Mouse (Mus musculus) intestine, embryonic 16.5 days (tissue): ENCODE measurements around the gene Lsm7. TPM values are rescaled to one million over a fixed set of nuclear protein-coding genes. Genes with fewer than 3 reads are reported as not detected.

Source experiments
- ATAC-seq: fragments of 200-750 bp; cut with Nextera tagmentation; 2 replicates; pipeline ENCODE4 v1.8.0; 2017; ENCODE audit warnings: moderate TSS enrichment, moderate library complexity
- H3K27ac ChIP-seq: fragments of 300-500 bp; sonication (generic); 2 replicates; pipeline ENCODE4 v1.5.1; 2014; ENCODE audit warnings: mild to moderate bottlenecking, low read length
- H3K27me3 ChIP-seq: fragments of 300-500 bp; sonication (generic); replicated peaks from 2 replicates; pipeline ENCODE4 v1.6.1; 2014; ENCODE audit warnings: low read length, control low read depth, mixed read lengths; ENCODE audit not compliant: control insufficient read depth, insufficient read depth
- H3K36me3 ChIP-seq: fragments of 300-500 bp; sonication (generic); 2 replicates; pipeline ENCODE4 v1.6.1; 2014; ENCODE audit warnings: low read length, control low read depth; ENCODE audit not compliant: control insufficient read depth, insufficient read depth
- H3K4me1 ChIP-seq: fragments of 300-500 bp; sonication (generic); 2 replicates; pipeline ENCODE4 v1.6.1; 2014; ENCODE audit warnings: low read length, control low read depth, mixed read lengths; ENCODE audit not compliant: control insufficient read depth, insufficient read depth
- H3K4me2 ChIP-seq: fragments of 300-500 bp; sonication (generic); 2 replicates; pipeline ENCODE4 v1.6.1; 2014; ENCODE audit warnings: low read depth, low read length, control low read depth
- H3K4me3 ChIP-seq: fragments of 300-500 bp; sonication (generic); 2 replicates; pipeline ENCODE4 v1.5.1; 2014; ENCODE audit warnings: mild to moderate bottlenecking, low read length
- H3K9ac ChIP-seq: fragments of 300-500 bp; sonication (generic); 2 replicates; pipeline ENCODE4 v1.6.1; 2014; ENCODE audit warnings: low read depth, low read length
- H3K9me3 ChIP-seq: fragments of 300-500 bp; sonication (generic); 2 replicates; pipeline ENCODE4 v1.6.1; 2016; ENCODE audit warnings: low read length, control low read depth; ENCODE audit not compliant: control insufficient read depth
- WGBS: fragments of 180-500 bp; shearing (Covaris S2); extraction: QIAGEN DNeasy Blood & Tissue Kit; methylation state at CpG from one replicate; pipeline ENCODE4 v1.1.7; 2014; 5-methylcytosine and 5-hydroxymethylcytosine counted together
- polyA plus RNA-seq: library from polyadenylated mRNA; unstranded; fragments of >200 nt; fragmentation: Nextera tagmentation; extraction: Ambion mirVana; gene quantifications from 2 replicates; pipeline ENCODE4 v1.2.1, GENCODE M21; 2015

Lsm7 gene
- polyA plus RNA-seq, 1 experiment from 2014 or later = 240 TPM

- Histone ChIP-seq H3K27ac (no peak overlapping the region), H3K4me2 (no peak overlapping the region), H3K9ac (no peak overlapping the region), H3K4me3 (no peak overlapping the region), H3K4me1 (peaks cover 7% of the 10 kb centered on the region), H3K27me3 (peaks cover 30% of the 10 kb centered on the region), H3K36me3 (no peaks in the 10 kb centered on the region), H3K9me3 (no peaks in the 10 kb centered on the region)
- no peak for ATAC-seq
- WGBS = 81% methylated on average over 15 of the region's 15 CpGs
Measured at GRCm38 (mm10) chr10:80842334-80842733, 12.7 kb downstream of the Lsm7 start.

DNA sequence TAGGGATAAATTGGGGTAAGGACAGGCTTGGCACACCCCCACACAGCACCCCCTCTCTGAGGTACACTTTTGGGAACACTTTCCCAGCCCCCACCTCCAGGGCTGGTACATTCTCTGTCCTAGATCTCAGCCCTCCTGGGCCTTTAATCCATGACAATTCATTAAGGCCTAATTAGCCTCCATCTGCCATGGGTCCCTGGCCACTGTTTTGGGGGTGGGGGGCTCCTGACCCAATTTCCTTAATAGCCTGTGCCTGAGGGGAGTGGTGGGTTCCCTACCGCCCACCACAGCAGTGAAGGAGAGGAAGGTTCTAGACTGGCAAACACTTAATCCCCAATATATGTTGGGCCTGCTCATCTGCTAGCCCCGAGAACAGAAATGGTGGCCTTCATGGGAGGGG lies 13.3 kb downstream of the Lsm7 start:
- no peaks in the 10 kb centered on the region for H3K36me3 ChIP-seq
- H3K9me3 ChIP-seq = no peaks in the 10 kb centered on the region
- no peak for ATAC-seq
- H3K9ac ChIP-seq = no peak overlapping the region
- H3K27me3 ChIP-seq = peaks cover 34% of the 10 kb centered on the region
- peaks cover 7% of the 10 kb centered on the region for H3K4me1 ChIP-seq
- H3K4me2 ChIP-seq = no peak overlapping the region
- H3K4me3 ChIP-seq = no peak overlapping the region
- WGBS = 89% methylated on average over 2 of the region's 2 CpGs
- no peak overlapping the region for H3K27ac ChIP-seq

DNA sequence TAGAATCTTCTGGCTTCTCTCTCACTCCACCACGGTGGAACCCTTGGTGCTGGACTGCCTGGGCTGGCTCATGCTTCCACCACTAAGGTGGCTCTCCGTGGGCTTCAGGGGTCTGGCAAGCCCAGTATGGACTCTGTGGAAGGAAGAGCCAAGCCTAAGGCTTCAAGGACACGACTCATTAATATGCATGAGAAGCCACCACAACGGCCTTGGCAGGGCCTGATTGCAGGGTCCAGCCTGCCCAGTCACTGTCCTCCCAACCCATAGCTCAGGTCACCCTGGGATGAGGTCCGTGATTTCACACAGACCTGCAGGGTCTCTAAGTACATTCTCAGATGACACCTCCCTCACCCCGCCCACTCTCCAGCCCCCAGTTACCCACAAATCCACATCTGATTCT lies 15.2 kb downstream of the Lsm7 start:
- Histone ChIP-seq H3K4me3 (no peak overlapping the region), H3K27me3 (peaks cover 50% of the 10 kb centered on the region), H3K36me3 (no peaks in the 10 kb centered on the region), H3K9me3 (no peaks in the 10 kb centered on the region), H3K9ac (no peak overlapping the region), H3K4me2 (no peak overlapping the region), H3K27ac (no peak overlapping the region), H3K4me1 (peaks cover 7% of the 10 kb centered on the region)
- WGBS = 59% methylated on average over 6 of the region's 6 CpGs
- ATAC-seq = no peak

- Histone ChIP-seq H3K4me1 (no peaks in the 10 kb centered on the region), H3K4me2 (no peak overlapping the region), H3K36me3 (no peaks in the 10 kb centered on the region), H3K27ac (no peak overlapping the region), H3K4me3 (no peak overlapping the region), H3K27me3 (peaks cover 52% of the 10 kb centered on the region), H3K9me3 (no peaks in the 10 kb centered on the region), H3K9ac (no peak overlapping the region)
- ATAC-seq = no peak
- WGBS = 59% methylated on average over 2 of the region's 2 CpGs
Measured at GRCm38 (mm10) chr10:80838346-80838912, 16.6 kb downstream of the Lsm7 start.

DNA sequence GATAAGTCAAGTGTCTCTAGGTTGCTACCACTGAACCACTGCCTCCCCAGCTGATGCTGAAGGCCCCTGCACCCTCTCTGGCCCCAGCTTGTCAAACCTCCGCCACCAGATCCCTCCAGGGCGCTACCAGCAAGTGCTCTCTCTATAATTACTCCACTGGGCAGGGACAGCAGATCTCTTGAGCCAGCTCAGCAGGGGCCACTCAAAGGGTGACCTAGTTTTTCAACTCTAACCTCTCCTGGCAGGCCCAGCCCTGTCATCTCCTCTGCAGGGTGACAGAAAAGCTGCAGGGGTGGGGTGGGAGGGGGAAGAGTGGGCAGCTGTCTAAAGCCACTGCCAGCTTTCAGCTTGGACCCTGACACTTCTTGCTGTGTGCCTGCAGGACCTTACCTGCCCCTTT lies 17.2 kb downstream of the Lsm7 start:
- Histone ChIP-seq H3K27me3 (peaks cover 47% of the 10 kb centered on the region), H3K9me3 (no peaks in the 10 kb centered on the region), H3K27ac (no peak overlapping the region), H3K4me1 (no peaks in the 10 kb centered on the region), H3K9ac (no peak overlapping the region), H3K4me3 (no peak overlapping the region), H3K36me3 (no peaks in the 10 kb centered on the region), H3K4me2 (no peak overlapping the region)
- 26% methylated on average over 2 of the region's 2 CpGs for WGBS
- ATAC-seq = no peak

DNA sequence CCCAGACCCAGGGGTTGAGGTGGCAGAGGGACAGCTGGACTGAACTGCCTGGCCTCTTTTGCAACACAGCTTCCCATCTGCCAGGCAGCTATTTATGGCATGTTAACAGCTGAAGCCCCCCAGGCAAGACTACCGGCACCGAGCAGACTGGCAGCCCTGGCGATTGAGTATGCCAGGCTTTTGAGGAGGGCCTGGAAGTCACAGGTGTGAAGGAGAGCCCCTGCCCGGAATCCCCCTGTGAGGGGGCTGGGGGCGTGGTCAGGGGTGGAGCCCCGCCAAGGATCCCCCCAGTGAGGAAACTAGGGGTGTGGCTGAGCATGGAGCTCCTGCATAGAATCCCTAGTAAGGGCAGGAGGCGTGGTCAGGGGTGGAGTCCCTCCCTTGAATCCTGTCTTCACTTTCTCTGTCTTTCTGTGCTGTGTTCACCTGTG lies 18.0 kb downstream of the Lsm7 start:
- Histone ChIP-seq H3K36me3 (no peaks in the 10 kb centered on the region), H3K4me1 (no peaks in the 10 kb centered on the region), H3K27ac (no peak overlapping the region), H3K27me3 (peaks cover 39% of the 10 kb centered on the region), H3K9ac (no peak overlapping the region), H3K9me3 (no peaks in the 10 kb centered on the region), H3K4me2 (no peak overlapping the region), H3K4me3 (no peak overlapping the region)
- ATAC-seq = no peak
- 46% methylated on average over 7 of the region's 7 CpGs for WGBS

DNA sequence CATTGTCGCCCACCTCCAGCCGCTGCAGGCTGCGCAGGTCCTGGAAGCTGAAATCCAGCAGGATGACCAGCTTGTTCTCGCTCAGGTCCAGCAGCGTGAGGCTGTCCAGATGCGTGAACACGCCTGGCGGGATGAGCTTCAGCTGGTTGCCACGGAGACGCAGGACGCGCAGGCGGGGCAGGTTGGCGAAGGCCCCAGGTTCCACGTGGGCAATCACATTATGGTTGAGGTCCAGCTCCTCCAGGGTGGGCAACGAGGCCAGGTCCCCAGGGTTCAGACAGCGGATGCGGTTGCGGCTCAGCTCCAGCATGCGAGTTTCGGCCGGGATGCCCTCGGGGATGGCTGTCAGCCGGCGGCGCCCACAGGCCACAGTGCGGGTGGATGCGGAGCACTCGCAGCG lies 19.4 kb downstream of the Lsm7 start:
- H3K9me3 ChIP-seq = no peaks in the 10 kb centered on the region
- no peak overlapping the region for H3K4me3 ChIP-seq
- peaks cover 5% of the 10 kb centered on the region for H3K4me1 ChIP-seq
- no peak overlapping the region for H3K27ac ChIP-seq
- no peak overlapping the region for H3K9ac ChIP-seq
- no peaks in the 10 kb centered on the region for H3K36me3 ChIP-seq
- H3K27me3 ChIP-seq = peaks cover 35% of the 10 kb centered on the region
- ATAC-seq = no peak
- H3K4me2 ChIP-seq = no peak overlapping the region
- 47% methylated on average over 30 of the region's 30 CpGs for WGBS

GRCm38 (mm10) chr10:80832818-80833217 lies 22.2 kb downstream of the Lsm7 start:
- no peak overlapping the region for H3K4me2 ChIP-seq
- H3K36me3 ChIP-seq = peaks cover 4% of the 10 kb centered on the region; the same call in 1 of the 2 replicates
- ATAC-seq = no peak
- no peak overlapping the region for H3K27ac ChIP-seq
- H3K27me3 ChIP-seq = peaks cover 35% of the 10 kb centered on the region
- H3K9ac ChIP-seq = no peak overlapping the region
- H3K9me3 ChIP-seq = no peaks in the 10 kb centered on the region
- H3K4me1 ChIP-seq = peaks cover 24% of the 10 kb centered on the region
- no peak overlapping the region for H3K4me3 ChIP-seq
- 77% methylated on average over 7 of the region's 7 CpGs for WGBS

- no peak overlapping the region for H3K9ac ChIP-seq
- ATAC-seq = peak; percentile 8
- peak overlapping the region; percentile 23; the same call in 1 of the 2 replicates for H3K4me2 ChIP-seq
- no peak overlapping the region for H3K4me3 ChIP-seq
- peaks cover 28% of the 10 kb centered on the region for H3K27me3 ChIP-seq
- peak overlapping the region; percentile 27 for H3K27ac ChIP-seq
- 3% methylated on average over 9 of the region's 9 CpGs for WGBS
- peaks cover 4% of the 10 kb centered on the region; the same call in 1 of the 2 replicates for H3K36me3 ChIP-seq
- H3K4me1 ChIP-seq = peaks cover 26% of the 10 kb centered on the region
- no peaks in the 10 kb centered on the region for H3K9me3 ChIP-seq
Measured at GRCm38 (mm10) chr10:80831136-80831535, 23.9 kb downstream of the Lsm7 start.
